Mouse (Mus musculus) embryonic facial prominence, embryonic 12.5 days (tissue): ENCODE results near the gene Lin7c. TPM values are rescaled to one million over a fixed set of nuclear protein-coding genes. Genes with fewer than 3 reads are reported as not detected.

Experiments
- ATAC-seq: fragments of 200-750 bp; cut with Nextera tagmentation; 2 replicates; pipeline ENCODE4 v1.8.0; 2017; ENCODE audit not compliant: insufficient number of reproducible peaks, insufficient read depth, low FRiP score, low TSS enrichment
- H3K27ac ChIP-seq: fragments of 300-500 bp; sonication (generic); 2 replicates; pipeline ENCODE4 v1.5.1; 2016; ENCODE audit warnings: mild to moderate bottlenecking
- H3K27me3 ChIP-seq: fragments of 300-500 bp; sonication (generic); 2 replicates; pipeline ENCODE4 v1.6.1; 2016; ENCODE audit warnings: mild to moderate bottlenecking, moderate library complexity
- H3K36me3 ChIP-seq: fragments of 300-500 bp; sonication (generic); 2 replicates; pipeline ENCODE4 v1.6.1; 2016; ENCODE audit warnings: mild to moderate bottlenecking
- H3K4me1 ChIP-seq: fragments of 300-500 bp; sonication (generic); 2 replicates; pipeline ENCODE4 v1.6.1; 2016
- H3K4me2 ChIP-seq: fragments of 300-500 bp; sonication (generic); replicated peaks from 2 replicates; pipeline ENCODE4 v1.6.1; 2016; ENCODE audit warnings: mild to moderate bottlenecking, moderate library complexity
- H3K4me3 ChIP-seq: fragments of 300-500 bp; sonication (generic); 2 replicates; pipeline ENCODE4 v1.5.1; 2016; ENCODE audit warnings: mild to moderate bottlenecking
- H3K9ac ChIP-seq: fragments of 300-500 bp; sonication (generic); 2 replicates; pipeline ENCODE4 v1.6.1; 2016; ENCODE audit warnings: mild to moderate bottlenecking, moderate library complexity
- H3K9me3 ChIP-seq: fragments of 300-500 bp; sonication (generic); 2 replicates; pipeline ENCODE4 v1.6.1; 2016; ENCODE audit warnings: mild to moderate bottlenecking, moderate library complexity
- whole genome bisulfite sequencing: fragments of 180-500 bp; shearing (Covaris S2); methylation state at CpG from one replicate; pipeline ENCODE4 v1.1.7; 2016; 5-methylcytosine and 5-hydroxymethylcytosine counted together
- polyA plus RNA-seq: library from polyadenylated mRNA; unstranded; fragments of >200 nt; fragmentation: Nextera tagmentation; extraction: Ambion mirVana; gene quantifications from 2 replicates; pipeline ENCODE4 v1.2.1, GENCODE M21; 2016

Gene Lin7c
- polyA plus RNA-seq, 1 experiment from 2014 or later, result 70.2 TPM

- Histone ChIP-seq H3K9ac (peak within 1 kb of the TSS; percentile 97), H3K9me3 (no peaks in the 10 kb centered on the region), H3K27me3 (no peaks in the 10 kb centered on the region), H3K27ac (peak within 1 kb of the TSS; percentile 98), H3K4me1 (peaks cover 28% of the 10 kb centered on the region), H3K4me3 (peak within 1 kb of the TSS; percentile 90), H3K4me2 (peak within 1 kb of the TSS; percentile 88), H3K36me3 (no peaks in the 10 kb centered on the region)
- ATAC-seq, result peak; percentile 98
- under 1% methylated on average over 85 of the region's 111 CpGs for WGBS
These were observed 27.1 kb downstream of the Lin7c start, which contains the start of gene Lgr4 for GRCm38 (mm10) chr2:109917496-109918413. Lgr4 (plus strand) TSS chr2:109917647.

DNA sequence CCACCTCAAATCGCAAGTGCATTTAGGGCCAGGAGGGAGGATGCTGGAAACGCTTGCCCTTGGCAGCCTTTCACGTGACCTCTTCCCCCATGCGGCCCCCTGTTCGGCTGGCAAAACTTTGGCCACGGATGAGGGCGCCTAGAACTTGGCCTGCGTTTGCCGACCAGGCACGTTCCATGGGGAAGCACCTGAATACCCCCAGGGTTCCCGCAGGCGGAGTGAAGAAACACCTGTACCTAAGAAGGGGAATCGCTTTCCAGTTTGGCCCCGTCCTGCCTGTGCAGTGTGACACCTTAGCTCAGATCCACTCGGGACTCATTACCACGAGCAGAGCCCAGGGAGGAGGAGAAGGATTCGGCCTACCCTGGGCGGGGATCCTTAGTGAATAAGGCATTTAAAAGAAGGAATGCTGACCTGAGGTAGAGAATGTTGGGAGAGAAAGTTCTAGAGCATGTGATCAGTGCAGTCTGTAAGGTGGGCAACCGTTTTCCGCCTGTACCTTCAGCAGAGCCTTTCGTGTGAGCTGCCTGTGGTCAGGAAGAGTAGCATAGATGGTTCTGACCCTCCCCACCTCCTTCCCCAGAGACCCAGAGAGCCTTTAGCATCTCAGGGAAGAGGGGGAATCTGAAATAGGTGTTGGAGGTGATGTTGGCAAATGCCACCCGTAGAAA lies 28.1 kb downstream of the Lin7c start:
- H3K36me3 ChIP-seq, result no peaks in the 10 kb centered on the region
- 5% methylated on average over 22 of the region's 22 CpGs for WGBS
- no peaks in the 10 kb centered on the region for H3K27me3 ChIP-seq
- peak overlapping the region; percentile 90 for H3K4me3 ChIP-seq
- peak overlapping the region; percentile 88 for H3K4me2 ChIP-seq
- peak overlapping the region; percentile 97 for H3K9ac ChIP-seq
- H3K27ac ChIP-seq, result peak overlapping the region; percentile 98; the same call in 1 of the 2 replicates
- no peak for ATAC-seq
- no peaks in the 10 kb centered on the region for H3K9me3 ChIP-seq
- H3K4me1 ChIP-seq, result peaks cover 28% of the 10 kb centered on the region

GRCm38 (mm10) chr2:109920471-109920870 lies 29.8 kb downstream of the Lin7c start:
- no peak overlapping the region for H3K27ac ChIP-seq
- 0 out of 2 replicates have a peak overlapping the region, but pooled peaks have one; percentile 8 for H3K9ac ChIP-seq
- peak overlapping the region; percentile 18; the same call in 1 of the 2 replicates for H3K4me3 ChIP-seq
- 75% methylated on average over 7 of the region's 7 CpGs for WGBS
- H3K9me3 ChIP-seq, result no peaks in the 10 kb centered on the region
- peaks cover 28% of the 10 kb centered on the region for H3K4me1 ChIP-seq
- H3K36me3 ChIP-seq, result 0 out of 2 replicates have a peak, but pooled peaks cover under 1% of the 10 kb centered on the region
- no peak for ATAC-seq
- H3K4me2 ChIP-seq, result peak overlapping the region; percentile 88
- H3K27me3 ChIP-seq, result no peaks in the 10 kb centered on the region

GRCm38 (mm10) chr2:109921298-109922035 lies 30.8 kb downstream of the Lin7c start:
- H3K4me3 ChIP-seq, result no peak overlapping the region
- no peak for ATAC-seq
- H3K4me2 ChIP-seq, result no peak overlapping the region; the same call in 1 of the 2 replicates
- 65% methylated on average over 8 of the region's 8 CpGs for WGBS
- H3K4me1 ChIP-seq, result peaks cover 28% of the 10 kb centered on the region
- no peak overlapping the region for H3K9ac ChIP-seq
- no peaks in the 10 kb centered on the region for H3K27me3 ChIP-seq
- H3K36me3 ChIP-seq, result peaks cover 8% of the 10 kb centered on the region; the same call in 1 of the 2 replicates
- H3K27ac ChIP-seq, result no peak overlapping the region
- no peaks in the 10 kb centered on the region for H3K9me3 ChIP-seq

- H3K9ac ChIP-seq, result no peak overlapping the region
- no peak overlapping the region for H3K4me2 ChIP-seq
- 73% methylated on average over 3 of the region's 3 CpGs for WGBS
- no peak overlapping the region for H3K27ac ChIP-seq
- no peaks in the 10 kb centered on the region for H3K9me3 ChIP-seq
- ATAC-seq, result no peak
- no peak overlapping the region for H3K4me3 ChIP-seq
- no peaks in the 10 kb centered on the region for H3K27me3 ChIP-seq
- H3K4me1 ChIP-seq, result peaks cover 28% of the 10 kb centered on the region
- peaks cover 8% of the 10 kb centered on the region; the same call in 1 of the 2 replicates for H3K36me3 ChIP-seq
These were observed 31.7 kb downstream of the Lin7c start for GRCm38 (mm10) chr2:109922306-109922705.

- Histone ChIP-seq H3K4me2 (no peak overlapping the region), H3K4me3 (no peak overlapping the region), H3K9ac (no peak overlapping the region), H3K27ac (no peak overlapping the region), H3K27me3 (no peaks in the 10 kb centered on the region), H3K4me1 (peaks cover 28% of the 10 kb centered on the region), H3K36me3 (peaks cover 8% of the 10 kb centered on the region; the same call in 1 of the 2 replicates), H3K9me3 (no peaks in the 10 kb centered on the region)
- 77% methylated on average over 3 of the region's 3 CpGs for WGBS
- no peak for ATAC-seq
These were observed 32.4 kb downstream of the Lin7c start for GRCm38 (mm10) chr2:109923031-109923430.

- Histone ChIP-seq H3K27ac (no peak overlapping the region), H3K9me3 (no peaks in the 10 kb centered on the region), H3K27me3 (no peaks in the 10 kb centered on the region), H3K4me1 (peaks cover 24% of the 10 kb centered on the region), H3K36me3 (peaks cover 8% of the 10 kb centered on the region; the same call in 1 of the 2 replicates), H3K9ac (no peak overlapping the region), H3K4me3 (no peak overlapping the region), H3K4me2 (no peak overlapping the region)
- WGBS, result 93% methylated on average over 3 of the region's 3 CpGs
- no peak for ATAC-seq
These were observed 33.3 kb downstream of the Lin7c start for GRCm38 (mm10) chr2:109923945-109924344.

DNA sequence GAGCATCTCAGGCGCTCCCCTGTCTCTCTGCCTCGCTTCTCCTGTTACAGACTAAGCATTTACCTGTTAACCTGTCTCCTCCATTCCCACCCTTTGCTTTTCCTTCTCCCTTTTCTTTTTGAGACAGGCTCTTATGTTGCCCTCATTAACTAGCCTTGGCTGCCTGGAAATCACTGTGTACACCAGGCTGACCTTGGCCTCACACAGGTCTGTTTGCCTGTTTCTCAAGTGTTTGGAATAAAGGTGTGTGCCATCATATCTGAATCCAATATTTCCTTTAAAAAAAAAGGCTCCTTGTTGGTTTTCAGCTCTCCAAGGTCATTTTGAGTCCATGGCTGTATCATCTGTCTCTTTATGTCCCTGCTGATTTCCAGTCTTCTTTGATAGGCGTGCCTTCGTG lies 36.3 kb downstream of the Lin7c start:
- H3K9ac ChIP-seq, result no peak overlapping the region
- peaks cover 7% of the 10 kb centered on the region for H3K4me1 ChIP-seq
- WGBS, result 86% methylated on average over 4 of the region's 4 CpGs
- no peaks in the 10 kb centered on the region for H3K27me3 ChIP-seq
- ATAC-seq, result no peak
- no peak overlapping the region for H3K4me2 ChIP-seq
- no peak overlapping the region for H3K4me3 ChIP-seq
- no peaks in the 10 kb centered on the region for H3K9me3 ChIP-seq
- peaks cover 8% of the 10 kb centered on the region; the same call in 1 of the 2 replicates for H3K36me3 ChIP-seq
- no peak overlapping the region for H3K27ac ChIP-seq

DNA sequence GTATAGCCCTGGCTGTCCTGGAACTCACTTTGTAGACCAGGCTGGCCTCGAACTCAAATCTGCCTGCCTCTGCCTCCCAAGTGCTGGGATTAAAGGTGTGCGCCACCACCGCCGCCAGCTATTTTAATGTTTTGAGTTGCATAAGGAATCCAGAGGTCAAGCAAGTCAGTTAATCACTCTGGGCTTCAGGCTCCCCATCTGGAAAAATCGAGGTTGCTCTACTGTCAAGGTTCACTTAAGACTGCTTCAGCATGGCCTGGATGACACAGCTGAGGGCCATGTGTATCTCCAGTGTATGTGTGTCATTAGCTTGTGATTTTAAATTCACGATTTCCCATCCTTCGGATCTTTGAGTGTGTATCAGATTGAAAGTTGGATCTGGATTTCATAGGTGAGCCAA lies 36.8 kb downstream of the Lin7c start:
- no peaks in the 10 kb centered on the region for H3K27me3 ChIP-seq
- 79% methylated on average over 7 of the region's 7 CpGs for WGBS
- H3K4me2 ChIP-seq, result no peak overlapping the region
- no peak for ATAC-seq
- H3K4me3 ChIP-seq, result no peak overlapping the region
- no peak overlapping the region for H3K27ac ChIP-seq
- H3K9ac ChIP-seq, result no peak overlapping the region
- peaks cover 8% of the 10 kb centered on the region; the same call in 1 of the 2 replicates for H3K36me3 ChIP-seq
- H3K9me3 ChIP-seq, result no peaks in the 10 kb centered on the region
- peaks cover 11% of the 10 kb centered on the region for H3K4me1 ChIP-seq

GRCm38 (mm10) chr2:109927876-109928275 lies 37.2 kb downstream of the Lin7c start:
- ATAC-seq, result no peak

GRCm38 (mm10) chr2:109928791-109929190 lies 38.1 kb downstream of the Lin7c start:
- ATAC-seq, result no peak
- no peak overlapping the region for H3K27ac ChIP-seq
- H3K27me3 ChIP-seq, result no peaks in the 10 kb centered on the region
- peaks cover 18% of the 10 kb centered on the region for H3K4me1 ChIP-seq
- no peaks in the 10 kb centered on the region for H3K9me3 ChIP-seq
- WGBS, result 65% methylated on average over 4 of the region's 4 CpGs
- no peak overlapping the region for H3K4me2 ChIP-seq
- H3K9ac ChIP-seq, result no peak overlapping the region
- H3K36me3 ChIP-seq, result peaks cover 8% of the 10 kb centered on the region; the same call in 1 of the 2 replicates
- no peak overlapping the region for H3K4me3 ChIP-seq

More at GRCm38 (mm10) chr2:109927876-109928275, 37.2 kb downstream of the Lin7c start:
- Histone ChIP-seq H3K27ac (no peak overlapping the region), H3K9ac (no peak overlapping the region), H3K4me1 (peaks cover 16% of the 10 kb centered on the region), H3K4me3 (no peak overlapping the region), H3K27me3 (no peaks in the 10 kb centered on the region), H3K36me3 (peaks cover 8% of the 10 kb centered on the region; the same call in 1 of the 2 replicates), H3K4me2 (no peak overlapping the region), H3K9me3 (no peaks in the 10 kb centered on the region)
